Mouse (Mus musculus): ENCODE data around the gene Drd2.

Drd2 gene

DNA sequence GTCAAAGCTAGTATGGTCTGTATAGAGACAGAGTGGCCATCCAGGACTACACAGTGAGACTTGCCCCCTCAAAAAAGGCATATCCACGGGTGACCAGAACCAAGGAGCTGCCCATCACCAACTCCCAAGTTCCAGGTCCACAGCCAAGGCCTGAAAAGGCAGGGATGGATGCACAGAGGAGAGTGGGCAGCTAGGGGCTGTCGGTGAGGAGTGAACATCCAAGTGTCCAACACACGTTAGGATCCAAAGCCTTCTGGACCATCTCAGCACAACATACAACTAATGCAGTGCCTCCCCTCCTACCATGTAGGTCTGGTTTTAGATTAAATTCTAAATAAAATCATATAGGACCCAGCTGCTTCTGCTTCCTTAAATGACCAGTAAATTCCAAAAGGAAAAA, 115.7 kb downstream of the Drd2 start:
- DNase-seq, result no peak

Data from spleen, adult 18-20 months (tissue).